Mouse (Mus musculus): ENCODE measurements around the gene Hist2h3c2. TPM values are rescaled to one million over a fixed set of nuclear protein-coding genes. Genes with fewer than 3 reads are reported as not detected.
"Not testable (repeated sequence)": the region's sequence is repeated elsewhere in the genome, so short reads cannot be mapped to it uniquely, and the experiment has no call there.

Hist2h3c2 gene
- total RNA-seq (2017): 4.4 and 5.5 TPM in 2 replicates

DNA sequence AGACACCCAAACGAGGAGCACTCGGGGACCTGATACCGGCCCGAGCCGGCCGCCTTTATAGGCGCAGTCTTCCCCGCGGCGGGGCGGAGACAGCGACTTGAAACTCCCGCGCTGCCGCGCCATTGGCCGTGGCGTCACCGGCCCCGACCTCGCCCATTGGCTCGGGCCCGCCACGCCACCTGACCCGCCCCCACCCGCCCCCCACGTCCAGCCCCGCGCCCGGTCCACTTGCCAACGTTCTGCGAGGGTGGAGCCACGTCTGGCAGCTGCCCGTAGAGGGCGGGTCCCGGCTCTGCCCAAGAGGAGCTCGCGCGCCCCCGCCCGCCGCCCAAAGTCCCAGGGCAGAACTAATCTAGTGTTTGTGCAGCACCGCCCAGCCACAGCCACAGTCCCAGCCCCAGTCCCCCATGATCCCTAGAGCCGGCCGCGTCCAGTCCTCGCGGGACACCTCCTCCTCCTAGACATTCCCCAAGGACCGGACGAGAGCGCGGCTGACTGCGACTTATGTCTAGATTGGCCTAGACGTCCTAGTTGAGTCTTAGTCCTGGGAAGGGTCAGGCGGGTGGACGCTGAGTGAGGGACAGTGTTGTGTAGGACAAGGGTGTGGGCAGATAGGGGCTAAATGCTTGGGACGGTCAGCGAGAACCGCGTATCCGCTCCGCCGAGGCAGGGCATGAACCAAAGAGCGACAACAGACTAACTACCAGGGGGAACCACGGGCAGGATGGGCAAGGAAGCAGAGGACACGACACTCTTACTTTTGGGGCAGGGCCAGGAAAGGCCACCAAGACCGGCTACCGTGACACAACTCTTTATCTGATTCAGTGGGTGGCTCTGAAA lies at the start of gene Hist2h3c2:
TSS of gene Hist2h3c2 (minus strand) at position 174 of the 840 bp plus-strand sequence.
- ATAC-seq (ENCODE audit: extremely low read depth, insufficient number of reproducible peaks, low FRiP score, poor library complexity, severe bottlenecking): peak; percentile 80

DNA sequence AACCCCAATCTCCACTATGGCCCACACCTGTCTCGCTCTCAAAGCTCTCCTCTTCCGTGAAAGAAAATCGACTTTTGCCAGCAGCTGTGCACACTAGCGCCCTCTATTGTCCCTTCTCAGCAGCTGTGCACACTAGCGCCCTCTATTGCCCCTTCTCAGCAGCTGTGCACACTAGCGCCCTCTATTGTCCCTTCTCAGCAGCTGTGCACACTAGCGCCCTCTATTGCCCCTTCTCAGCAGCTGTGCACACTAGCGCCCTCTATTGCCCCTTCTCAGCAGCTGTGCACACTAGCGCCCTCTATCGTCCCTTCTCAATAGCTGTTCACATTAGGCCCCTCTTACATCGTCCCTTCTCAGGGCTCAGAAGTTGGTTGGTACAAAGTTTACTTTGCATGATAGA lies 48.4 kb upstream of the Hist2h3c2 start:
- ATAC-seq (ENCODE audit: extremely low read depth, insufficient number of reproducible peaks, low FRiP score, poor library complexity, severe bottlenecking): not testable (repeated sequence)

DNA sequence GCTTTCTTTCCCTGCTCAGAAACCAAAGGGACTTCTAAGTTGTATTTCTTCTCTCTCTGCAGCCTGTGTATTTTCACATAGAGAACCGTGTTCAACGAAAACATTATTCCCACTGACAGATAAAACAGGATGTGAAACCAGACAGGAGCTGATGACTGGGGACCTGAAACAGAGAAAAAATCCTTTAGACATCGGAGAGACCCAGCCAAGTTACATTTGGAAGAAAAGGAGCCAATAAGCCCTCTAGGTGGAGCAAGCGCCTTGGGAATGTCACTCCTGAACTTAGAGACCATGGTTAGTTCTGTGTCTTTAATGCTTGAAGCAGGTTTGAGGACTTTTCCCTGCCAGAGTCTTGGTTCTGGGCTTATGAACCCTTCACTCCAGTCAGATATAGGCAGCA lies 45.5 kb upstream of the Hist2h3c2 start:
- no peak for ATAC-seq (ENCODE audit: extremely low read depth, insufficient number of reproducible peaks, low FRiP score, poor library complexity, severe bottlenecking)

DNA sequence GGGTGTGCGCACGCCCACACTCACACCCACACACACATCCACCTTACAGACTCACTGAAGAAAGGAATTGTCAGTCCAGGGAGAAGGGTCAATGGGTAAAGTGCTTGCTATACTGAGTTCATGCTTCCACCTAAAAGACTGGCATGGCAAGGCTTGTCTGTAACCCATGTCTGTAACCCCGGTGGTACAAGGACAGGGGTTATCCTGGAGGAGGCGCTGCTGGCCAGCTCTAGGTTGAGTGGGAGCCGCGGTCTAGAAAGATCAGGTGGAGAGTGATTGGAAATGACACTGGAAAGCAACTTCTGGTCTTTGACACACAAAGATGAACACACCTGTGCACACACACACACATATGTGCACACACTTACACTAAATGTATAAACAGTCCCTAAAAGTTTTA lies 41.7 kb upstream of the Hist2h3c2 start:
- no peak for ATAC-seq (ENCODE audit: extremely low read depth, insufficient number of reproducible peaks, low FRiP score, poor library complexity, severe bottlenecking)

DNA sequence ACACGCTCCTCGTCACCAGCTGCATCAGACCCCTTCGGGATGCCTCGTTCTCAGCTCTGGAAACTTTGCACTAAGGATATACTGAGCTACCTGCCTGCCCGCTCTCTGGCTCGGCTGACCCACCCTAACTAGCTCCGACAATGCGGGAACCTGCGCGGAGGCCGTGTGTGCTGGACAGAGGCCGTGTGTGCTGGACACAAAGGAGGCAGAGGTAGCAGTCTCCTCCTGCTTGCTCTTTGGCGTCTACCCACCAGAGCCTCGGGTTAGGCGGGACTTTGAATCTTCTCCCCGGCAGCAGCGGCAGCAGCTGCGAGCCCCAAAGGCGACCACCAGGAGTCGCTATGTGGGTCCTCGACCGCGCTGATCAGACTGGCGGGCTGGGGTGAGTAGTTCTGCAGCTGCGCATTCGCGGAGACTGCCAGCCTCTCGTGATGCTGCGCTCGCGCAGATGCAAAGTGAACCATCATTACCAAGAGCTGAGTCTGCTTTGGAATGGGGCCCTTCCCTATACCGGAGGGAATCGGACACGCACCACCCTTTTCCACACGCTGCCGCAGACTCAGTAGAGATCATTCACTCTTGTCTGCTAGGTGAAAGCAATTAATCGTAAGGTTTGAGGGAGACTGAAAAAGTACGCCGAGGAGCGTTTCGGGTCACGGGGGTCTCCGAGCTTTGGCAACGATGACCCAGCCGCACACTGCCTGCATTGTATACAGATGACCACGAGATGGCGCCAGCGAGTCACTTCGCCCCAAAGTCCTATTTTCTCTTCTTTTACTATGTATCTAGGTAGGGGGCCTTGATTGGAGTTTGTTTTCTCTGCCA lies 39.1 kb upstream of the Hist2h3c2 start:
- peak; percentile 90 for ATAC-seq (ENCODE audit: extremely low read depth, insufficient number of reproducible peaks, low FRiP score, poor library complexity, severe bottlenecking)

DNA sequence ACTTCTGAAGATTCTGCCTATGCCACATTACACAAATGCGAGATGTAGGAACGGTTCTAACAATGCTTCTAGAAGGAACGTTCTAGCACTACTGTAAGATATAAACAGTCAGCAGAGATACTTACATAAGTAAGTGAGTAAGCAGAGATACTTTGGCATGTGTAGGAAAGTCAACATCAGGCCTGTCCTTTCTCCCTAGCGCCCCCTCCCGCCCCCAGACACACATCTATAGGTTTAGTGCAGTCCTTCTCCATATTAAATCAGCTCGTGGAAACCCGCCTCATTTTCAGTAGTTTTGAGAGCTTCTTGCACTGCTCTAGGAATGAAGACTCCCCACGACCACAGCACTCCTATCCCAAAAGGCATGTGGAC lies 38.5 kb upstream of the Hist2h3c2 start:
- peak; percentile 30; the same call in 1 of the 2 replicates for ATAC-seq (ENCODE audit: extremely low read depth, insufficient number of reproducible peaks, low FRiP score, poor library complexity, severe bottlenecking)

DNA sequence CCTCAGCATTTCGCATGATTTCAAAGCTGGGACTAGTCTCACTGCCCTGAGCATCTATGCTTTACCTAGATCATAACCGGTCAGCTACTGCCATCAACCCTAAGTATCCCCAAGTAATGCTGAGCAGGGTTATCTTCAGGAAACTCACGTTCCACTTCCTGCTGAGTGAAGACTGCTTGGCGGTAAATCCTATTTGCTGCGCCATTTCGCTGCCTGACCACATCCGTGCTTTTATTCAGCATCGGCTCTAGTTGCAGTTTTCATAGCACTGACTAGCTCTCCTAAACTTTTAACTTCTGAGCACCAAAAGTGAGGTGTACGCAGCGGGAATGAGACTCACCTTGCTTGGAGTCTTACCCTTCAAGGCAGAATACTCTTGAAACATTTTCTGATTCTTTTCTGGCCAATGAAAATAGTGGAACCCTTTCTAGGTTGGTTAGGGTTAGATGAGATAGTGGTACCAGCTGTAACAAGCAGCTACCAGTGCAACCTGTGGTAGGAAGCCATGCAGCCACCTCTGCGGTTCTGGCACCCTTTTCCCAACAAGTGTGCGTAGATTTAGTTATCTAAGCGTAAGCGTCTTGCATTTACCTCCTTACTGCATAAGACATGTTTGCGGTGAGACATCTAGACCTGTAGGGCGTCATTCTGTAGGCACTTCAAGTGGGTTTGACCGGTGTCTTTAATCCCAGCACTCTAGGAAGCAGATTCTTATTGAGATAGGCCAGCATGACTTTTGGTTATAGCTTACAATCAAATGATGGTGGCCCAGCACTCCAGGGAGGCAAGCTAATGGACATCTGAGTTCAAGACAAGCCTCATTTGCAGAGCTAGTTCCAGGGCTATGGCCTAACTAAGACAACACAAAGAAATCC lies 34.9 kb upstream of the Hist2h3c2 start:
- ATAC-seq (ENCODE audit: extremely low read depth, insufficient number of reproducible peaks, low FRiP score, poor library complexity, severe bottlenecking): no peak

DNA sequence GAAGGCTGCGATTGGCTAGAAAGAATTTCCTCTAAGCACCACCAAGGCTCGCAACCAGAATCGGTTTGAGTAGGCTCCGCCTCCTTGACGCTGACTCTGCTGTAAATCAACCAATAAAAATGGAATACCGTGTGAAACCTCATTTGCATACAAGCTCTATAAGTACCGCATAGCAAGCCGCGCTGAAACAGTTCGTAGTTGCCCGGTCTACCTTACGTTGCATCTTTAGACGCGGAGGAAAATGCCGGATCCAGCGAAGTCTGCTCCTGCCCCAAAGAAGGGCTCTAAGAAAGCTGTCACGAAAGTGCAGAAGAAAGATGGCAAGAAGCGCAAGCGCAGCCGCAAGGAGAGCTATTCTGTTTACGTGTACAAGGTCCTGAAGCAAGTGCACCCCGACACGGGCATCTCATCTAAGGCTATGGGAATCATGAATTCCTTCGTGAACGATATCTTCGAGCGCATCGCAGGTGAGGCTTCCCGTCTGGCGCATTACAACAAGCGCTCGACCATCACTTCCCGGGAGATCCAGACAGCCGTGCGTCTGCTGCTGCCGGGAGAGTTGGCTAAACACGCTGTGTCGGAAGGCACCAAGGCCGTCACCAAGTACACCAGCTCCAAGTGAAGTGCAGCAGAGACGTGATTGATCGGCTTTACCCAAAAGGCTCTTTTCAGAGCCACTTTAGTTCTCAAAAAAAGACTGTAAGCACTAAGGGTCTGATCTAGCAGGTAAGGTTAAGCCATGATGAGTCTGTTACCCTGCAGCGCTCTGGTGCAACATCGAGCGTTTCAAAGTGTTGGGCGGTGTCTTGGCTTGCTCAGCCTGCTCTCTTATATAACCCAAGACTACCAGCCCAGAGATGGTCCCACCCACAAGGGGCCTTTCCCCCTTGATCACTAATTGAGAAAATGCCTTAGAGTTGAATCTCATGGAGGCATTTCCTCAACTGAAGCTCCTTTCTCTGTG lies 30.9 kb upstream of the Hist2h3c2 start, which contains the start of gene Hist2h2bb:
TSS of gene Hist2h2bb (plus strand) at position 242 of the 964 bp plus-strand sequence.
- ATAC-seq (ENCODE audit: extremely low read depth, insufficient number of reproducible peaks, low FRiP score, poor library complexity, severe bottlenecking): peak; percentile 97

DNA sequence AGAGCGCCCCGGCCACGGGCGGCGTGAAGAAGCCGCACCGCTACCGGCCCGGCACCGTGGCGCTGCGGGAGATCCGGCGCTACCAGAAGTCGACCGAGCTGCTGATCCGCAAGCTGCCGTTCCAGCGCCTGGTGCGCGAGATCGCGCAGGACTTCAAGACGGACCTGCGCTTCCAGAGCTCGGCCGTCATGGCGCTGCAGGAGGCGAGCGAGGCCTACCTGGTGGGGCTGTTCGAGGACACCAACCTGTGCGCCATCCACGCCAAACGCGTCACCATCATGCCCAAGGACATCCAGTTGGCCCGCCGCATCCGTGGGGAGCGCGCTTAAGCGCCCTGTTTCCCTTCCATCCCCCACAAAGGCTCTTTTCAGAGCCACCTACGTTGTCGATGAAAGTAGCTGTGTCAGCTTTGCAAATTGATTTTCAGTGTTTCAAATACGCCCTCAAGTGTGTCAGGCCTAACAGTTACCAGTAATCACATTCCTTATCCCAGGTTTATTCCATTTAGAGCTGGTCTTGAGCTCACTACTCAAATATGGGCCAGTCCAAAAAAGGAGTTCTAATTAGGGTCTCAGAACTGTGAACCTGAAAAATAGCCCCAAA lies 29.9 kb upstream of the Hist2h3c2 start:
- ATAC-seq (ENCODE audit: extremely low read depth, insufficient number of reproducible peaks, low FRiP score, poor library complexity, severe bottlenecking): not testable (repeated sequence)

DNA sequence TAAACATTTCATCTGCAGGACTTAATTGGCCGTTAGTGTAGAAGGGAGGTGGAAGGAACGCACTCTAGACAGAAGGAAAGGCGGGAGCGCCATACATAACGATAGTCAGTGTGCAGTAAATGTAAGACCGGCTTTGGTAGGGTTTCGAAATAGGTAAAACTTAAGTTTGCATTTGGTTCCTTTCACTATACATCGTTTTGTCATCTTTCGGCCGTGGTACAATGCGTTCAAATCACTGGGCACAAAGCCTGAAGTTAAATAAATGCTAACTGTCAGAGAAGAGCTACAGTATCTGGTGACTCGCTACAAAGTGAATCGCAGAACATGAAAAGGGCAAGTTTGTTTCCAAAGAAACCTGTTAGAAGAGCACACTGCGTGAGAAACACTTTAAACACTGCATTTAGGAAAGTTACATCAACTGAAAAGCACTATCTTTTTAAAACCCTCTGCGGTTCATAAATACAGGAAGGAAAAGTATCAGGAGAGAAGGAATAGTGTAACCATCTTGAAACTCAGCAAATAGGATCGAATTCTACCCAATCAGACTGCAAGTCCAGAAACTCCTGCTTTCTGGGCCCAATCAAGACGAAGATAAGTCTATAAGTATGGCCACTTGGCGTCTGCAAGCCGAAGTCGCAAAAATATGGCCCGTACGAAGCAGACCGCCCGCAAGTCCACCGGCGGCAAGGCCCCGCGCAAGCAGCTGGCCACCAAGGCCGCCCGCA lies 29.3 kb upstream of the Hist2h3c2 start, which contains the start of gene Hist2h3b:
TSS of gene Hist2h3b (plus strand) at position 604 of the 725 bp plus-strand sequence.
- ATAC-seq (ENCODE audit: extremely low read depth, insufficient number of reproducible peaks, low FRiP score, poor library complexity, severe bottlenecking): peak; percentile 43; the same call in 1 of the 2 replicates

DNA sequence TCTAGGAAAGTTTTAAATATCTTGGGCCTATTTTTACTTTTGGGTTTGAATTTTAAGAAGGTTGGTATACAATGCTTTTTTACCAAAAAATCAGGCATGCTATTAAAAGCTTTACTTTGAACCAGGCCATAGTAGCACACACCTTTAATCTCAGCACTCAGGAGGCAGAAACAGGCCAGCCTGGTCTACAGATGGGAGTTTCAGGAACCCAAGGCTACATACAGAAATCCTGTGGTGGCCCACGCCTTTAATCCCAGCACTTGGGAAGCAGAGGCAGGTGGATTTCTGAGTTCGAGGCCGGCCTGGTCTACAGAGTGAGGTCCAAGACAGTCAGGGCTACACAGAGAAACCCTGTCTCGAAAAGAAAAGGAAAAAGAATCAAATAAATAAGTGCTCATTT lies 28.6 kb upstream of the Hist2h3c2 start:
- ATAC-seq (ENCODE audit: extremely low read depth, insufficient number of reproducible peaks, low FRiP score, poor library complexity, severe bottlenecking): no peak

DNA sequence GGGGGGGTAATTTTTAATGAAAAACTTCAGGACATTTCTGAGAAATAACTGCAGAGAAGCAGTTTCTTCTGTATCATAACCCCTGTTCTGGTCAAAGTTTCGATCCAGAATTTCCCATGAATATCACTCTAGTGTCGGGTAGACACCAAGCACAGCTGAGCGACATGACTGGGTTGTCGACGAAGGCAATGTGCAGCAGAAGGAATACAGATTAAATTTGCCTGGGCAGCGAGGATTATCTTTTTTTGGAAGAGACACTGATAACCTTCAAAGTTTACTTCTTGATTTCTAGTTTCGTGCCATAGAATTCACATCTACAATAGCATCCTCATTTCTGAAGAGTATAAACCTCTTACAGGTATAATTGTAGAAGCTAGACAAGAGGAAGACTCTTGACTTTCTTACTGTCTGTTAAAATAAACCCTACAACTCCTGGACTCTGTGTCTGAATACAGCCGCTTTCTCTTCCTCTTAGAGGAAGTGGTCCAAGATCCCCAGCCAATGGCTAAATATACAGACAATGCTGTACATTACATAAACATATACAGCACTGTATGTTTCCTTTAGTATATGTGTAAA lies 27.3 kb upstream of the Hist2h3c2 start:
- ATAC-seq (ENCODE audit: extremely low read depth, insufficient number of reproducible peaks, low FRiP score, poor library complexity, severe bottlenecking): no peak

DNA sequence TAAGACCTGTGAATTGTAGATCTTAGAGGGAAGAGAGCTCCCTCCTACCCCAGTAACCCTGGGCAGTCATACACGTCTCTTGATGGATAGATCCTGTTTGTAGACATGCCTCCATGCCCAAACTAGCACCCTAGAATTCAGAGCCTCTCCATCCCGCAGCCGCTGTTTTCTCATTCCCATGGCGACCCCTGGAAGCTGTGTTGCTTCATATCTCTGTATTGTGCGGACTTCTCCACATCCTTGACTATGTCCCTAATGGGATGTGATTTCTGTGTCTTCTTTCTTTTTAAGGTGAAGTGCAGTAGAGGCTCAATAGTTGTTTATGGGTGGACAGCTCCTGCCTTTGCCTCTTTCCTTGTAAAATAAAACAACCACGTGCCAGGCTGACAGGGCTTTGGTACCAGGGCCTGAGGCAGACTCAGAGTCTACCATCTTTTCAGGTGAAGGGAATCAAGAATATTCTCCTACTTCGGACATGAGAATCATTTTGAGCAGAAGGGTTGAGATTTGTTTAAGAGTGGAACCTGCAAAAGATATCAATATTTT lies 25.6 kb upstream of the Hist2h3c2 start:
- ATAC-seq (ENCODE audit: extremely low read depth, insufficient number of reproducible peaks, low FRiP score, poor library complexity, severe bottlenecking): no peak

DNA sequence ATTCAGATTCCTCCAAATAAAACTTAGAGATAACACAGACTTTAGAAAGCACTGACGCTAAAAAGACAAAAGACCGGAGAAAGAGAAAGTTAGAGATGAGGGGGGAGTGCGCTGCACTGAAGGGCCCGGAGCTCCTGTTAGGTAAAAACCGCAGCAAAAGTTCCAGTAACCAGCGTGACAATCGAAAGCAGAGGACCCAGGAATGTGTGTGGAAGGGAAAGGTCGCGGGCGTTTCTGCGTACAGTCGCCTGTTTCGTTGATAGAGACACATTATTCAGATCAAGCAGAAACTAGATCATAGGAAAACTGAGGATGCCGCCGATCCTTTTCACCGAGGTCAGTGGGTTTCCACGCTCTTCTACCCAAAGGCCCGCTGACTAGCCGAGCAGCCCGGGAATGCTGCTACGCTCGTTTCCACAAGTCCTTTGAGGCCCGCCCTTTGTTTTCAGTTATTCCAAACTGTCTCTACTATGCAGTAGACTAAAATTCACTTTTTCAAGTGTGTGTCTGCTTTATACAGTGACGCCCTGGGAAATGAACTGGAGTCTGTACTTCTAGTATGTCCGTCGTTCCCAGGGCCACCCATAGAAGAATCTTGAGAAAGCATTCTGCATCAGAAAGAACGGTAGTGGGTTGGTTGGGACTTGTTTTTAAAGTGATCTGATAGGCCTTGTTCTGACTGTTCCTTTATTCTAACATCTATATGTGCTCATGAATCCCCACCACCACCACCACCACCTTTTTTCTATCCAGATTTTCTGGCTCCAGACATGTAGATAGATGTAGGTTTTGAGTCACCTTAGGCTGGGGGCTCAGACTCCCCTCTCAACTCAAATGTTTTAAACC lies 24.9 kb upstream of the Hist2h3c2 start:
- no peak for ATAC-seq (ENCODE audit: extremely low read depth, insufficient number of reproducible peaks, low FRiP score, poor library complexity, severe bottlenecking)

DNA sequence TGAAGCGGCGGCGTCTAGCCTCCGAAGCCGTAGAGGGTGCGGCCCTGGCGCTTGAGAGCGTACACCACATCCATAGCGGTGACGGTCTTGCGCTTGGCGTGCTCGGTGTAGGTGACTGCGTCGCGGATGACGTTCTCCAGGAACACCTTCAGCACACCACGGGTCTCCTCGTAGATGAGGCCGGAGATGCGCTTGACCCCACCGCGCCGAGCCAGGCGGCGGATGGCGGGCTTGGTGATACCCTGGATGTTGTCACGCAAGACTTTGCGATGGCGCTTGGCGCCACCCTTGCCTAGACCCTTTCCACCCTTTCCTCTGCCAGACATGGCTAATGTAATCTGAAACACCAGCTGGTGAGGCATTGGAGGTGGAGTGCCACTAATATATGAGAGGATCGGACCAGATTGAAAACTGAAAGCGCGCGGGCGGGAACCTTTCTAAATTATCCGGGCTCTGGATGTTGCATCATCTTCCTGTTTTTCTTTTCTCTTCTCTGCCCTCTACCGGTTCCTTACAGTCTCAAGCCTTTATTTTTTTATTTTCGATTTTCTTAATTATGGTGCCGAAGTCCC lies 24.1 kb upstream of the Hist2h3c2 start, which contains the start of gene Hist2h4:
TSS of gene Hist2h4 (minus strand) at position 333 of the 572 bp plus-strand sequence.
- ATAC-seq (ENCODE audit: extremely low read depth, insufficient number of reproducible peaks, low FRiP score, poor library complexity, severe bottlenecking): peak; percentile 74

Measured in neutrophil, adult 5-6 weeks (primary cell).